Mouse (Mus musculus): ENCODE measurements around the gene Cytl1.

Gene Cytl1

DNA sequence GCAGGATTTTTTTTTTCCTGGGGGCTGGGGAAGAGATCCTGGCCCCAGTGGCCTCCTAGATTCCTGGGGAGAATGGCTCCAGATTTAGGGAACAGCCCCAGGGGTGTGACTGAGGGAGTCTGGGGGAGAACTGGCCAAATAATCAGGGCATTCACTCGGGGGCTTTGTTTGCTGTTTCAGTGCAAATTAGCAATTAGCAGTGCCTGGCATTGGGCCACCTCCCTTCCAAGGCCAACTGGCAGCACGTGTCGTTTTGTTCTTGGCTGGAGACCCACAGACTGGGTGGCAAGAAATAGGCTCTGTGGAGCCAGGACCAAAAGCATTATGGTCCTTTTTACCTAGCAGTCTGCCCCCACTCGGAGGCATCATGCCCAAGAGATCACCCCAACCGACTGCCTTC, 33.7 kb downstream of the Cytl1 start:
- no peak for DNase-seq (ENCODE audit: low read depth, low spot score)

DNA sequence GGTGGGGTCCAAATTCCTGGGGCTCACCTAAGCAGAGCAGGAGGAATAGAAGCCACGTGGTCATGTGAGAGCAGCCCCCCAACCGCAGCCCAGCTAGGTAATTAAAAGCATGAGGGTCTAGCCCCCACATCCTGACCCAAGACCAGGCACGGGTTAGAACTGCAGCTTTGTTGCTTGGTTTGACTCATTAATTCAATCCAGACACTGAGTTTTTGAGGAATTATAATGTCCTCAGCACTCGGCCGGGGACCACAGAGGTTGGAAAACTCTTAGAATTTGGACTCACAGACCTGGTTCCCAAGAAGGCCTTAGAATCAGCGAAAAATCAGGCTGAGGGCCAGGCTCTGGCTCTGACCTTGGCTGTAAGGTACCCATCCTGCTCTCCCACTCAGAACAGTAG, 35.6 kb downstream of the Cytl1 start:
- no peak for DNase-seq (ENCODE audit: low read depth, low spot score)

DNA sequence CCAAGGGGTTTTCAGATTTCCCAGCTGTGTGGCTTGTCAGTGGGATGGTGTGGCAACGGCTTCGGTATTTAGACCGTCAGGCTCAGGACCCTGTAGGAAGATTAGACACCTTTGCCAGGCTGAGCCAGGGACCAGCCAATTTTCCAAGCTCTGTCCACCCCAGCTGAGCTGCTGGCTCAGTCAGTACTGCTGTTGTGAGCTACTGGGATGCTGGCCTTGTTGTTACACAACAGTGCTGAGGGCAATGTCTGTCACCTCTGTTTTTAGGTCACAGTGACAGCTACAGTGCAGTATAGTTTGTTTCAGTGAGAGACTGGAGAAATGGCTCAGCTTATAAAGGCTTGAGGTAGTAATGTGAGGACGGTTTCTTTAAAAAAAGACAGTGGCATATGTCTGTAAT, 38.7 kb downstream of the Cytl1 start:
- DNase-seq (ENCODE audit: low read depth, low spot score) = no peak

DNA sequence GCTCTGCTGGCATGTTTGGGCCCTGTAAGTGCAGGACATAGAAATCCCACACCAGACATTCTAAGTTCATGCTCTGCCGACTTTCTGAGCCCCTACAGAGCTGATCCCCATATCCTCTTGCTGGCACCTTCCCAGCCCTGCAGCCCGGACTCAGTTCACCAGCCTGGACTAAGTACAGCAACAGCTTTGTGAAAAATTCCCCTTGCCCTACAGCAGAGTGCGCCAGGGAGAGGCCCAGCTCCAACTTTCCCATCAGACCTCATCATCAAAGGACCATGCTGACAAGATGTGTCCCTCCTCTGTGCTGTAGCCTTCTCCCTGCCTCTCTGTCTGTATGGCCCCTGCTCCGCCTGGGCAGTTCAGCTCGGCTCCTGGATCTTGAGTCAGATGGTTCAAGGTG, 40.4 kb downstream of the Cytl1 start:
- DNase-seq (ENCODE audit: low read depth, low spot score) = no peak

DNA sequence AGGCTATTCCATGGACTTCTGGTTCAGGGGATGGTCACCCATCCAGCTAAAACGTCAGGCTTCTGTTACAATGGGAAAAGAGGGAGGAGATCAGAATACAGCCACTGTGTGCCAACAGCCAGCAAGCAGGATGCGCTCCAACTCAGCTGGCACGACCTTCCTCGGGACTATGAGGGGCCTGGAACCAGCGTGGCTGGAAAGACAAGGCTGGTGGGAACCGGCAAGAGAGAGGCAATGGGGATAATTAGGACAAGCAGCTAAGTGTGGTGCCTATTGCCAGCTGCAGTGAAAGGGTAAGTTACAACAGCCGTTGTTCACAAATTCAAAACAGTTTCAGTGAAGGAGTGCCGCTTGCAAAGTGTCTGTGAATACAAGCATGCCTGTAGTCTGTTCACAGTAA, 48.0 kb downstream of the Cytl1 start:
- DNase-seq (ENCODE audit: low read depth, low spot score) = no peak

DNA sequence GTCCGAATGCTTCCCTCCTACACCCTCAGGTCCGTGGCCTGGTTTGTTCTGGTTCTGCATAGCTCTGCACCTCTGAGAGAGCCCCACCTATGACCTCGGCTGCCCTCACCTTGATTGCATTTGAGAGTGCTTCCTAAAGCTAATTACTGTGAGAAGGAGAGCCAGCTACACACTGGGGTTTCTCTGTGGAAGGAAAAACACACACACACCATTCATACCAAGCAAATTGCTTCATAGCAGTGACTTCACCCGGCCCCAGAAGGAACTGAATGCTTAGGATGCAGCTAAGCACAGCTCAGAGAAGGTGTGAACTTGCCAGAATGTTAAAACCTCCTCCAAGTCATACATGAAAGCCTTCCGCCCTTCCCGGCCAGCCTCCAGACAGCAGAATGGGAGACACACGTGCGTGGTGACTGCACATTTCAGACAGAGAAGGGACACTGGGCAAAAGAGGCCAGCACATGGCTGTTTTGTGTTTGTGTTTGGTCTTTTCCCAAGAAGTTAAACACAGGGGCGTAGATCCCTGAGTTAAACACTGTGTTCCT, 49.6 kb downstream of the Cytl1 start:
- DNase-seq (ENCODE audit: low read depth, low spot score) = no peak
